Mouse (Mus musculus) retina, postnatal 7 days (tissue): ENCODE data around the gene Tgm3.

Source experiments
- DNase-seq: peaks from one replicate; pipeline ENCODE4 v3.0.0-alpha.2; 2012; ENCODE audit warnings: low read depth, low spot score

Gene Tgm3

GRCm38 (mm10) chr2:130070396-130070795, 58.2 kb downstream of the Tgm3 start:
- DNase-seq = no peak
